Mouse (Mus musculus): Measurements from ENCODE around the gene 2810021J22Rik.

DNA sequence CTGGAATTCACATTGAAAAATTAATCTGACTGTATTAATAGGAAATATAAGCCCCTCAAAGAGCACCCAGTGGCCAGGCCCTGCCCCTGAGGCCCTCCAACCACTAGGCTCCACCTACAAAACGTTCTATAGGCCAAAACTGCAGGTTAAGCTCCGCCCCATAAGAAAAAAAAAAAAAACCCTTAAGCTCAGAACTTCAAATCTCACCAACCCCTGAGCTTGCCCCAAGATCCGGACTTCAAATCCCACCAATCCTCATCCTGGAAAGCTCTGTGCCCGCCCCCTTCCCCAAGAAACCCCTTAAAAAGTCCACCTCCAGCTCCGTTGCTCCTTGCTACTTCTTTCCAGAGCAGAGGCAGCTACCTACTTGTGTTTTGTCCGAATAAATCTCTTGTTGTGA lies 37.8 kb downstream of the 2810021J22Rik start:
- TF ChIP-seq CTCF (IDR thresholded peaks at IDR 0.05; ENCODE audit: low read depth, low read length) (no peak), POLR2A (IDR thresholded peaks at IDR 0.05; ENCODE audit: extremely low read depth, insufficient read depth, low read length) (no peak)

All from liver, adult 2 months (tissue).